14 mouse cellular contexts compared by ENCODE assay signal in genomic region chr13:45681196-45681595, GRCm38 (mm10).
A peak's percentile ranks its signal among the peaks of the same experiment; 100 is the strongest.
DNase-seq lines count a peak whose midpoint lies in the region; ATAC-seq and TF ChIP-seq lines count a peak whose summit lies in the region.
"Had no signal": no experiment of that assay in that cellular context is flagged by ENCODE, and none has a peak within 500 bp of the region (broad histone marks: within the 10 kb centered on the region; RNA-seq: fewer than 3 reads in every experiment).

No protein-coding gene starts in this region.

- H3K4me2 ChIP-seq in heart, embryonic 15.5 days: peak overlapping the region; percentile 4
- H3K4me2 ChIP-seq: limb, embryonic 12.5 days had no signal

- peaks cover 6% of the 10 kb centered on the region for H3K79me2 ChIP-seq in heart, adult 2 months (replicated peaks; ENCODE audit: control insufficient read depth, insufficient read depth, low read length)

- WGBS in heart, adult 2 months: 27% methylated on average over 5 of the region's 5 CpGs
- WGBS in heart, embryonic 15.5 days: 63% methylated on average over 5 of the region's 5 CpGs
- 90% methylated on average over 5 of the region's 5 CpGs for WGBS in hindbrain, embryonic 10.5 days

- no peak for TF ChIP-seq CTCF in heart, adult 2 months (IDR thresholded peaks at IDR 0.05)

- H3K4me1 ChIP-seq in heart, adult 2 months (ENCODE audit: control insufficient read depth, insufficient read depth, low read length): peaks cover 14% of the 10 kb centered on the region
- H3K4me1 ChIP-seq in heart, embryonic 15.5 days (replicated peaks): peaks cover 35% of the 10 kb centered on the region
- H3K4me1 ChIP-seq in hindbrain, embryonic 10.5 days (replicated peaks): peaks cover 8% of the 10 kb centered on the region; the same call in 1 of the 2 replicates
- H3K4me1 ChIP-seq: midbrain, embryonic 10.5 days had no signal

- peak overlapping the region; percentile 72 for H3K9ac ChIP-seq in heart, adult 2 months (ENCODE audit: low read depth, low read length)
- no peak overlapping the region for H3K9ac ChIP-seq in heart, embryonic 15.5 days
- H3K9ac ChIP-seq: limb, embryonic 12.5 days had no signal

- H3K27me3 ChIP-seq in heart, adult 2 months (ENCODE audit: control insufficient read depth, insufficient read depth, low read length): no peaks in the 10 kb centered on the region
- H3K27me3 ChIP-seq in heart, embryonic 15.5 days: no peaks in the 10 kb centered on the region
- H3K27me3 ChIP-seq in hindbrain, embryonic 10.5 days (ENCODE audit: insufficient read depth, poor library complexity, severe bottlenecking): no peaks in the 10 kb centered on the region
- H3K27me3 ChIP-seq: limb, embryonic 12.5 days had no signal

- H3K27ac ChIP-seq in heart, adult 2 months: peak overlapping the region; percentile 85
- H3K27ac ChIP-seq in heart, embryonic 15.5 days: peak overlapping the region; percentile 56
- H3K27ac ChIP-seq in hindbrain, embryonic 10.5 days: no peak overlapping the region
- H3K27ac ChIP-seq: limb, embryonic 12.5 days; midbrain, embryonic 10.5 days had no signal

- intact Hi-C loops in heart, adult 2 months (cut with DNase I): loop anchor here (2.0 to 5.0 kb wide), 3 partner anchors 40 to 291 kb away; no protein-coding TSS in a partner anchor
- intact Hi-C loops in heart, postnatal 25 days (cut with DNase I): loop anchor here (2.0 to 10.0 kb wide), 4 partner anchors 46 to 484 kb away; no protein-coding TSS in a partner anchor

- peaks cover 15% of the 10 kb centered on the region for H3K36me3 ChIP-seq in heart, adult 2 months (ENCODE audit: control insufficient read depth, insufficient read depth, low read length)
- H3K36me3 ChIP-seq in heart, embryonic 15.5 days: no peaks in the 10 kb centered on the region
- no peaks in the 10 kb centered on the region for H3K36me3 ChIP-seq in hindbrain, embryonic 10.5 days
- H3K36me3 ChIP-seq: limb, embryonic 12.5 days; midbrain, embryonic 10.5 days had no signal

- peak; percentile 43; the same call in 1 of the 2 replicates for TF ChIP-seq EP300 in heart, adult 2 months (IDR thresholded peaks at IDR 0.05; ENCODE audit: insufficient read depth, low read depth, low read length)

- TF ChIP-seq POLR2A in heart, adult 2 months (IDR thresholded peaks at IDR 0.05; ENCODE audit: insufficient read depth, low read depth, low read length): peak; percentile 23; the same call in 1 of the 2 replicates

- H3K9me3 ChIP-seq in heart, embryonic 15.5 days (replicated peaks): no peaks in the 10 kb centered on the region
- no peaks in the 10 kb centered on the region for H3K9me3 ChIP-seq in hindbrain, embryonic 10.5 days
- H3K9me3 ChIP-seq: limb, embryonic 12.5 days; midbrain, embryonic 10.5 days had no signal

- ATAC-seq in heart, embryonic 15.5 days (replicated peaks; ENCODE audit: insufficient number of reproducible peaks, insufficient read depth, low FRiP score, low read depth): no peak

- peak; percentile 30 to 53 for DNase-seq in heart, adult 2 months
- DNase-seq in heart, postnatal 25 days (ENCODE audit: low spot score): no peak
- DNase-seq in NIH3T3 (ENCODE audit: low read depth): peak; percentile 22
- peak; percentile 43 for DNase-seq in kidney, postnatal 14 days
- no peak for DNase-seq in hindbrain, embryonic 10.5 days (ENCODE audit: low spot score)
- no peak for DNase-seq in frontal cortex, postnatal 14 days (ENCODE audit: low spot score in 2 of 2)
- no peak for DNase-seq in cerebellum, adult 9-10 months
- DNase-seq: adrenal gland, postnatal 25 days; B cell, adult 2 months; cerebellum, postnatal 36 days; thymus, adult 18-20 months had no signal

- peak overlapping the region; percentile 20; the same call in 1 of the 2 replicates for H3K4me3 ChIP-seq in heart, adult 2 months
- no peak overlapping the region for H3K4me3 ChIP-seq in heart, embryonic 15.5 days
- no peak overlapping the region for H3K4me3 ChIP-seq in hindbrain, embryonic 10.5 days
- H3K4me3 ChIP-seq: limb, embryonic 12.5 days; midbrain, embryonic 10.5 days had no signal

Comparison
In these comparisons a context has a peak if more than half of its experiments do, and no peak if none do; other contexts are left out.
1. DNase-seq: peak in heart, adult 2 months (2 of 2), NIH3T3 (single experiment) and kidney, postnatal 14 days (single experiment); none in heart, postnatal 25 days (single experiment), hindbrain, embryonic 10.5 days (single experiment), frontal cortex, postnatal 14 days (0 of 2) and cerebellum, adult 9-10 months (single experiment).